Mouse (Mus musculus) brain, embryonic 18.5 days (tissue): ENCODE results near the gene Rabep2.

Experiments
- DNase-seq: peaks from one replicate; pipeline ENCODE4 v3.0.0-alpha.2; 2012; ENCODE audit warnings: low read depth, low spot score

Gene Rabep2

GRCm38 (mm10) chr7:126491973-126492372, 63.4 kb downstream of the Rabep2 start:
- no peak for DNase-seq

GRCm38 (mm10) chr7:126494120-126494519, 65.6 kb downstream of the Rabep2 start:
- DNase-seq: no peak

GRCm38 (mm10) chr7:126496475-126496874, 67.9 kb downstream of the Rabep2 start:
- DNase-seq: no peak

GRCm38 (mm10) chr7:126497966-126498365, 69.4 kb downstream of the Rabep2 start:
- no peak for DNase-seq
